Mouse (Mus musculus): Measurements from ENCODE around the gene Tcf7l2. TPM values are rescaled to one million over a fixed set of nuclear protein-coding genes. Genes with fewer than 3 reads are reported as not detected.

Gene Tcf7l2
- polyA plus RNA-seq, 1 experiment = 10.9 TPM

- no peak for TF ChIP-seq GATA1 (IDR thresholded peaks at IDR 0.05; ENCODE audit: low read length)
Observed at GRCm38 (mm10) chr19:55865774-55866578, 124.4 kb downstream of the Tcf7l2 start.

GRCm38 (mm10) chr19:55867255-55867654 lies 125.6 kb downstream of the Tcf7l2 start:
- no peak for TF ChIP-seq GATA1 (IDR thresholded peaks at IDR 0.05; ENCODE audit: low read length)

- no peak for TF ChIP-seq GATA1 (IDR thresholded peaks at IDR 0.05; ENCODE audit: low read length)
Observed at GRCm38 (mm10) chr19:55867905-55868304, 126.3 kb downstream of the Tcf7l2 start.

- TF ChIP-seq GATA1 (IDR thresholded peaks at IDR 0.05; ENCODE audit: low read length) = no peak
Observed at GRCm38 (mm10) chr19:55868597-55868996, 127.0 kb downstream of the Tcf7l2 start.

GRCm38 (mm10) chr19:55870825-55871224 lies 129.2 kb downstream of the Tcf7l2 start:
- TF ChIP-seq GATA1 (IDR thresholded peaks at IDR 0.05; ENCODE audit: low read length) = no peak

GRCm38 (mm10) chr19:55871496-55871895 lies 129.9 kb downstream of the Tcf7l2 start:
- no peak for TF ChIP-seq GATA1 (IDR thresholded peaks at IDR 0.05; ENCODE audit: low read length)

GRCm38 (mm10) chr19:55873221-55873620 lies 131.6 kb downstream of the Tcf7l2 start:
- TF ChIP-seq GATA1 (IDR thresholded peaks at IDR 0.05; ENCODE audit: low read length) = no peak

GRCm38 (mm10) chr19:55876501-55876900 lies 134.9 kb downstream of the Tcf7l2 start:
- no peak for TF ChIP-seq GATA1 (IDR thresholded peaks at IDR 0.05; ENCODE audit: low read length)

- TF ChIP-seq GATA1 (IDR thresholded peaks at IDR 0.05; ENCODE audit: low read length) = no peak
Observed at GRCm38 (mm10) chr19:55877404-55877915, 135.8 kb downstream of the Tcf7l2 start.

- no peak for TF ChIP-seq GATA1 (IDR thresholded peaks at IDR 0.05; ENCODE audit: low read length)
Observed at GRCm38 (mm10) chr19:55880664-55881359, 139.2 kb downstream of the Tcf7l2 start.

- TF ChIP-seq GATA1 (IDR thresholded peaks at IDR 0.05; ENCODE audit: low read length) = no peak
Observed at GRCm38 (mm10) chr19:55886536-55886935, 144.9 kb downstream of the Tcf7l2 start.

- no peak for TF ChIP-seq GATA1 (IDR thresholded peaks at IDR 0.05; ENCODE audit: low read length)
Observed at GRCm38 (mm10) chr19:55891692-55892183, 150.1 kb downstream of the Tcf7l2 start.

GRCm38 (mm10) chr19:55893557-55893956 lies 151.9 kb downstream of the Tcf7l2 start:
- no peak for TF ChIP-seq GATA1 (IDR thresholded peaks at IDR 0.05; ENCODE audit: low read length)

- no peak for TF ChIP-seq GATA1 (IDR thresholded peaks at IDR 0.05; ENCODE audit: low read length)
Observed at GRCm38 (mm10) chr19:55894396-55894795, 152.8 kb downstream of the Tcf7l2 start.

- TF ChIP-seq GATA1 (IDR thresholded peaks at IDR 0.05; ENCODE audit: low read length) = no peak
Observed at GRCm38 (mm10) chr19:55895317-55895716, 153.7 kb downstream of the Tcf7l2 start.

- TF ChIP-seq GATA1 (IDR thresholded peaks at IDR 0.05; ENCODE audit: low read length) = no peak
Observed at GRCm38 (mm10) chr19:55895807-55896420, 154.3 kb downstream of the Tcf7l2 start.

All from G1E-ER4 (cell line).